Mouse (Mus musculus) liver, postnatal 0 days (tissue): ENCODE measurements at regions not wholly inside any gene's neighbourhood (a gene's known extent, or its start where the extent isn't known, plus 50 kb on each side); places are given as distances from the start of the nearest gene placed in this dataset.

Source experiments
- ATAC-seq: fragments of 200-750 bp; cut with Nextera tagmentation; 2 replicates; pipeline ENCODE4 v1.8.0; 2017; ENCODE audit warnings: mild to moderate bottlenecking, moderate library complexity
- DNase-seq: peaks from one replicate; pipeline ENCODE4 v3.0.0-alpha.2; 2016
- H3K27ac ChIP-seq: fragments of 300-500 bp; sonication (generic); 2 replicates; pipeline ENCODE4 v1.5.1; 2014; ENCODE audit warnings: antibody characterized with exemption, moderate library complexity, mild to moderate bottlenecking, low read depth
- H3K27me3 ChIP-seq: fragments of 300-500 bp; sonication (generic); 2 replicates; pipeline ENCODE4 v1.6.1; 2014; ENCODE audit warnings: low read length, control low read depth, mixed read lengths; ENCODE audit not compliant: insufficient read depth
- H3K36me3 ChIP-seq: fragments of 300-500 bp; sonication (generic); replicated peaks from 2 replicates; pipeline ENCODE4 v1.6.1; 2014; ENCODE audit warnings: mild to moderate bottlenecking, control low read depth, low read length, moderate library complexity, mixed read lengths; ENCODE audit not compliant: insufficient read depth
- H3K4me1 ChIP-seq: fragments of 300-500 bp; sonication (generic); 2 replicates; pipeline ENCODE4 v1.6.1; 2014; ENCODE audit warnings: antibody characterized with exemption, mild to moderate bottlenecking, control low read depth; ENCODE audit not compliant: insufficient read depth
- H3K4me2 ChIP-seq: fragments of 300-500 bp; sonication (generic); 2 replicates; pipeline ENCODE4 v1.6.1; 2014; ENCODE audit warnings: low read depth, mild to moderate bottlenecking, low read length, moderate library complexity, mixed read lengths
- H3K4me3 ChIP-seq: fragments of 300-500 bp; sonication (generic); 2 replicates; pipeline ENCODE4 v1.5.1; 2014; ENCODE audit warnings: low read depth, low read length
- H3K9ac ChIP-seq: fragments of 300-500 bp; sonication (generic); replicated peaks from 2 replicates; pipeline ENCODE4 v1.6.1; 2014; ENCODE audit warnings: mild to moderate bottlenecking, moderate library complexity
- H3K9me3 ChIP-seq: fragments of 300-500 bp; sonication (generic); 2 replicates; pipeline ENCODE4 v1.6.1; 2016; ENCODE audit warnings: mild to moderate bottlenecking, control low read depth, low read length, mixed read lengths
- CTCF ChIP-seq: sonication (generic); IDR thresholded peaks from 2 replicates; pipeline ENCODE4 v1.5.1; 2016; ENCODE audit warnings: antibody characterized with exemption, low read depth
- EP300 ChIP-seq: IDR thresholded peaks from 2 replicates; pipeline ENCODE4 v1.6.1; 2016; ENCODE audit warnings: antibody characterized with exemption, low read depth, mild to moderate bottlenecking
- WGBS: fragments of 180-500 bp; shearing (Covaris S2); extraction: QIAGEN DNeasy Blood & Tissue Kit; methylation state at CpG from one replicate; pipeline ENCODE4 v1.1.7; 2014; ENCODE audit not compliant: insufficient replicate concordance; 5-methylcytosine and 5-hydroxymethylcytosine counted together

- Histone ChIP-seq H3K4me2 (no peak overlapping the region), H3K4me3 (no peak overlapping the region), H3K27ac (no peak overlapping the region), H3K36me3 (no peaks in the 10 kb centered on the region), H3K9me3 (no peaks in the 10 kb centered on the region), H3K27me3 (no peaks in the 10 kb centered on the region), H3K4me1 (no peaks in the 10 kb centered on the region), H3K9ac (no peak overlapping the region)
- no peak for ATAC-seq
- 79% methylated on average over 6 of the region's 6 CpGs for whole genome bisulfite sequencing
- no peak for DNase-seq
- TF ChIP-seq CTCF: no peak
- no peak for TF ChIP-seq EP300
These were observed 62.7 kb upstream of the Nrip1 start for GRCm38 (mm10) chr16:76436290-76436689.

- no peaks in the 10 kb centered on the region for H3K4me1 ChIP-seq
- no peak overlapping the region for H3K27ac ChIP-seq
- H3K9me3 ChIP-seq: no peaks in the 10 kb centered on the region
- no peak for ATAC-seq
- H3K36me3 ChIP-seq: no peaks in the 10 kb centered on the region
- DNase-seq: no peak
- no peaks in the 10 kb centered on the region for H3K27me3 ChIP-seq
- TF ChIP-seq CTCF (no peak), EP300 (no peak)
- WGBS: 84% methylated on average over 24 of the region's 24 CpGs
- H3K9ac ChIP-seq: no peak overlapping the region
- H3K4me2 ChIP-seq: no peak overlapping the region
- H3K4me3 ChIP-seq: no peak overlapping the region
These were observed 59.6 kb upstream of the Nrip1 start for GRCm38 (mm10) chr16:76433076-76433825.

DNA sequence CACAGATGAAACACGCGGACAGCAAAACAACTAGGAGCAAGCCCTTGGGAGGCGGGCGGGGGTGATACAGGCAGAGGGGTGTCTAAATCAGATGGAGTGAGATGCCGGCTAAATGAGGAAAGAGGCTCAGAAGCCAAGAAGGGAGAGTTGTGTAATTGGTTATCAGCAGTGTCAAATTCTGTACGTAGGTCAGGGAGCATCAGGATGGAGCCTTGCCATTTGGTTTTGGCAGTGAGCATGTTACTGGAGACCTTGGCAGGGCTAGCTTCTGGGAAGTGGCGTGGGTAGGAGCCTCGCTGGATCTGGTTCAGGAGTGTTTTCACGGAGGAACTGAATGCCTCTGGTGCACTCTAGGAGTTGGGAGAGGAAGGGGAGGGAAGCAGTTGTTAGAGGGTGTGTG, 58.7 kb upstream of the Nrip1 start:
- DNase-seq: no peak
- no peak overlapping the region for H3K4me2 ChIP-seq
- no peak for TF ChIP-seq CTCF
- no peak for TF ChIP-seq EP300
- H3K9me3 ChIP-seq: no peaks in the 10 kb centered on the region
- no peaks in the 10 kb centered on the region for H3K27me3 ChIP-seq
- H3K4me1 ChIP-seq: no peaks in the 10 kb centered on the region
- no peak overlapping the region for H3K4me3 ChIP-seq
- no peak for ATAC-seq
- 75% methylated on average over 9 of the region's 9 CpGs for WGBS
- H3K27ac ChIP-seq: no peak overlapping the region
- H3K36me3 ChIP-seq: no peaks in the 10 kb centered on the region
- no peak overlapping the region for H3K9ac ChIP-seq

GRCm38 (mm10) chr16:76429156-76429555, 55.5 kb upstream of the Nrip1 start:
- DNase-seq (no peak), ATAC-seq (no peak)
- Histone ChIP-seq H3K4me3 (no peak overlapping the region), H3K4me1 (no peaks in the 10 kb centered on the region), H3K4me2 (no peak overlapping the region), H3K27ac (no peak overlapping the region), H3K9ac (no peak overlapping the region), H3K36me3 (no peaks in the 10 kb centered on the region), H3K27me3 (no peaks in the 10 kb centered on the region), H3K9me3 (no peaks in the 10 kb centered on the region)
- no peak for TF ChIP-seq CTCF
- TF ChIP-seq EP300: no peak
- 88% methylated on average over 3 of the region's 3 CpGs for WGBS

GRCm38 (mm10) chr16:76423964-76424363, 50.3 kb upstream of the Nrip1 start:
- H3K4me3 ChIP-seq: no peak overlapping the region
- H3K4me1 ChIP-seq: no peaks in the 10 kb centered on the region
- no peak for DNase-seq
- TF ChIP-seq CTCF (no peak), EP300 (no peak)
- H3K27ac ChIP-seq: no peak overlapping the region
- 84% methylated on average over 14 of the region's 14 CpGs for WGBS
- no peak for ATAC-seq
- H3K9me3 ChIP-seq: no peaks in the 10 kb centered on the region
- H3K4me2 ChIP-seq: no peak overlapping the region
- H3K9ac ChIP-seq: no peak overlapping the region
- H3K36me3 ChIP-seq: no peaks in the 10 kb centered on the region
- H3K27me3 ChIP-seq: no peaks in the 10 kb centered on the region
